Mouse (Mus musculus): ENCODE results near the gene Gabrb3.

Gene Gabrb3

DNA sequence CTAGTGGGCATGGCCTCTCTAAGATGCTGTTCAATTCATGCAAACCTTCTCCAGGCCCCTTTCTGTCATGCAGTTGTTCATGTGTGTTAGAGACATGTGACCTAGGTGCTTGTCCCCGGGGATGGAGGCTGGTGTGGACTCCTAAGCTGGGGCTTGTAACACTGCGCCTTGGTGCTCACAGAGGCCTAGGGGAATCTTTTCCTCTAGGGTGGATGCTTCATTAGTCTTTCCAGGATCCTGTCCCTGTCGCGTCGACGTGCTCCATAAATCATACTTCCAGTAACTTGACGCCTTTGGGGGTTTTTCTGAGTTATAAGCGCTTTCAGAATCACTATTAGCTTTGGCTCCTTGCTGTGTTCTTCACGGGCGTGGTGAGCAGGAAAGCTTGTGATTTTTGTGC is 113.2 kb downstream of the Gabrb3 start:
- DNase-seq (ENCODE audit: low spot score) = no peak

DNA sequence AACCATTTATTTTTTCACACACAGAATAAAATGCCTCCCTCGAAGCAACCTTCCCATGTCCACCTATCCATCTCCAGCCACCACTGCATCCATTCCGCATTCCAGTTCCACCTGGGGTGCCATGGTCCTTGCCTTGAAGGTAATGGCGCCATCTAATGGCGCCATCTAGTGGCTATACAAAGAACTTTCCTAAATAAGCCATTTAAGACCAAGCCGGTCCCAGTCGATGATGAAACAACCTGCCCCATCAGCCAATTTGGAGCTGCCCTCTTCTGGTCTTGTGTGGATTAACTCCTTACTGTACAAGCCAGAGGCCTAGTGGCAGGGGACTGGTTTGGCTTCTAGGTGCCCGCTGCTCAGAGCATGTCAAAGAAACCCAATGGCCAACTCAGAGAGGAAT is 119.1 kb downstream of the Gabrb3 start:
- DNase-seq (ENCODE audit: low spot score) = peak; percentile 29

DNA sequence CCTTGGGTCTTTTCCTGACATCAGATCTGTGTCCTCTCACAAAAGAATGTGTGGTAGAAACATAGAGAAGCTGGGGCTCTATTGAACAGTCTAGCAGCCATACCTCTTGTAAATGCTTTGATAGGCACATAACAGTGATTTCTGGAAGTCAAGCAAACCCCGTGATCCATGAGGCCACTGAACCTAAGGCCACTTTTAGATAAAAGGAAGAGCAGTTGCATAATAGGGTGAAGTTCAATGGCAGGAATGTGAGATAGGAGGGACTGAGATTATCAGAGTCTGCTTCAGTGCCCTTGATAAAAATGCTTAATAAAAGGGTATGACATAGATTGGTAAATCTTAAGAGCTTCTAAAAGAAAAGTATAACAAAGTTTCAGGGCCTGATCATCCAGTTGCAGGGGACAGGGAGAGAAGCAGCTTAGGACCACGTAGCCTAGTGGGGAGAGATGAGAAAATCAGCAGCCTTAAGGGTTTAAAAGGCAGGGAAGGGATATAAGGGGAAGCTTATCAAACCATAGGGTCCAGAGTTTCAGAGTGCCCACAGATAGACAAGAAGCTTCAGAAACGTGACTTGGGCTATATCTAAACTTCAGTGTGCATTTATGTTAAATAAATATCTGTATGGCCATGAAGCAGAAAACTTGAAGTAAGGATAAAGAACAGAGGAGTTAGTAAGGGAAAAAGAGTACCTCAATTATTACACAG is 141.4 kb downstream of the Gabrb3 start:
- DNase-seq (ENCODE audit: low spot score) = no peak

DNA sequence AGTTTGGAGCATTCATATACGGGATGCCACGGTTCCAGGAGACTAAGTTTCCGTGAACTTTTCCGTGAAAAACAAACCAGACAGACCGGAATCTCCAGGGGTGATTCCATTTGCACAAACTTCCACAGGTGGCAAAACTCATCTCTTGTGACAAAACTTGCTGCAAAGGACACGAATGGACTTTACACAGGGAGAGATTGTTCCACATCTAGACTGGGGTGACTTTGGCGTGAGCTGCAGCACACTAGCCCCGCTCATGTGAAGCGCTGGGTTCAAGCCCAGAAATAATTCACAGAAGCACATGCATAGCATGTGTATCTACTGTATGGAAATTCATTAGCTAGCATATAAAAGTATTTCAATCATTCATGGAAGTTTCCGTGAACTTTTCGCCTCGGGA is 144.9 kb downstream of the Gabrb3 start:
- no peak for DNase-seq (ENCODE audit: low spot score)

DNA sequence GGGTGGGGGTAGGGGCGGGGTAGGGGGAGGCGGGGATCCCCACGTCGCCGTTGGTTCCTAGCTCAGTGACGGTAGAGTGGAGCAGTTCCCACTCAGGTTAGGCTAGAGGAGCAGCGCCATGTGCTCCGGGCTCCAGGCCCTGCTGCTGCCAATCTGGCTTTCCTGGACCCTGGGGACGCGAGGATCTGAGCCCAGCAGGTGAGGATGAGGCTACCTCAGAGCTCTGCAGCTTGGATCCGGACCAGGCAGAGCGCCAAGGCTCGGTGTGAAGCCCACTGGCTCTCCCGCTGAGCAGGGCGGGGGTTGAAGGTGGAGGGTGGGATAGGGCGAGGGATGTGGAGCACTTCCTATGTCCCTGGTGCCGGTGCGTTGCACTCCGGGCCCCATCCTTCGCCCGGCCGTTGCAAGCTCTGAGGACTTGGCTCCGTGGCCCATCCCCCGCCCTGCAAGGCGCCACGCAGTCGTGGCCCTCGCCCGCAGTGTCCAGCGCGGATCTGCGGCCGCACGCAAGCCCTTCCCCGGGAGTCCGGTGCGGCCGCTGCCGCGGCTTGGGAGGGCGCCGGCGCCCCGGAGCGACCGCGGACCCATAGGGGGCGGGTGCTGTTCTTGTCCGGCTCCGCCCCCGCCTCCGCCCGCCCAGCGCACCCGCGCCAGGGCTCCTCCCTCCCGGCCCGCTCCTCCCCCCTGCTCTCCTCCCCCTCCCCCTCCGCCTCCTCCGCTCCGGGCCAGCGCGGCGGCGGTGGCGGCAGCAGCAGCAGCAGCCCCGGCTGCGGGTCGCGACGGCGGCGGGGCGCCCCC is 171.2 kb downstream of the Gabrb3 start:
- DNase-seq (ENCODE audit: low spot score) = peak; percentile 78

DNA sequence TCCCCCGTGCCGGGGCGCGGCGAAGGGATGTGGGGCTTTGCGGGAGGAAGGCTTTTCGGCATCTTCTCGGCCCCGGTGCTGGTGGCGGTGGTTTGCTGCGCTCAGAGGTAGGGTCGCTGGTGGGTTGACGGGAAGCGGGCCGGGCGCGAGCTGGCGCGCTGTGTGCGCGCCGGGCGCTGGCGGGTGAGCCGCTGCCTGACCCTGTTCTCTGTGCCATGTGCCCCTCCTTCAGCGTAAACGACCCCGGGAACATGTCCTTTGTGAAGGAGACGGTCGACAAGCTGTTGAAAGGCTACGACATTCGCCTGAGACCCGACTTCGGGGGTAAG is 171.7 kb downstream of the Gabrb3 start:
- no peak for DNase-seq (ENCODE audit: low spot score)

DNA sequence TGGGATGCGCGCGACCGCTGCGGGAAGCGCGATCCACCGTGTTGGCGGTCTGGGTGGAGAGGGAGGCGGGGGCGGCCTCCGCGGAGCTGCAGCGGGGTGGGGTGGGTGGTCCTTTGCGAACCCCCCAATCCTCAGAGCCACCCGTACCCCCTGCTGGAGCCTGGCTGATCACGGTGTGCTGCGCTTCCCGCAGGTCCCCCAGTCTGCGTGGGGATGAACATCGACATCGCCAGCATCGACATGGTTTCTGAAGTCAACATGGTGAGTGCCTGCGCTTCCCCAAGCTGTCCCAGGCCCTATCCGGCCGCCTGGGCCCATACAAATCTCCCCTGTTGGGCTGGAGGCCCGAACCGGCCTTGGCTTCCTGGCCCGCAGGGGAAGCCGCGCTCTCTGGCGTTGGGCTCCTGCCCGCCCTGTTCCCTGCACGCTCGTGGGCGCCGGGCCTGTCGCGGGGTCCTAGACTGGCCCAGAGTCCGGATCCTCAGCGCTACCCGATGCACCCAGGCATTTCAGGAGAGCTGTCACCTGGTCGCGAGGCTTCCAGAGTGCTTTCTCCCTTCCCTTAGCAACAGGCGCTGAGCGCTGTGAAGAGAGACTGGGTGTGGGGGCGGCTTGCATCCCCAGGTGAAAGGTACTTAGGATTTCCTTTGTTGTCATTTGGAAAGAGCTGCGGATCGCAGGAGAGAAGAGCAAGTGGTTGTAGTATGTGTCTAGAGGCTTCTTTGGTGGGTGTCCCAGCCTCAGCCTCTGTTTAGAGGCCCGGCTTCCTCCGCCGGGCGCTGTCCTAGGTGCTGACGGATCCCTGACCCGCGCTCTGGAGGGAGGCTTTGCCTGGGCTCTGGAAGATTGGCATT is 172.3 kb downstream of the Gabrb3 start:
- DNase-seq (ENCODE audit: low spot score) = peak; percentile 72

DNA sequence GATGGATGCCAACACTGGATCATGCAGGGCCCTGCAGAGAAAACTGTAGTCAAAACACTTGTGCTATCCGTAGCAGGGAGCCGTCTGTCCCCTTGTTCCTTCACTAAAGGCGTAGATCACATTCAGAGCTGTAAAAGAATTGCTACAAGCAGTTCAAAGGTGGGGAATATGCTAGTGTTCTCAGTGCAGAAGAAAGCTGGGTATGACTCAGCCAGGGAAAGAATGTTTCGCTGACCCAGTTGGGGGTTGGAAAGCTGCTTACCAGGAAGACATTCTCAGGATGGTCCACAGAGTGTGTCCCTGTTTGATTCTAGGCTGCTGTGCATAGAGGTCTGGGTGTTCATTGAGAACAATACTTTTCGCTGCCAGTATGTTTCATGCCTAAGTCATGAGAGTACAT is 177.8 kb downstream of the Gabrb3 start:
- no peak for DNase-seq (ENCODE audit: low spot score)

DNA sequence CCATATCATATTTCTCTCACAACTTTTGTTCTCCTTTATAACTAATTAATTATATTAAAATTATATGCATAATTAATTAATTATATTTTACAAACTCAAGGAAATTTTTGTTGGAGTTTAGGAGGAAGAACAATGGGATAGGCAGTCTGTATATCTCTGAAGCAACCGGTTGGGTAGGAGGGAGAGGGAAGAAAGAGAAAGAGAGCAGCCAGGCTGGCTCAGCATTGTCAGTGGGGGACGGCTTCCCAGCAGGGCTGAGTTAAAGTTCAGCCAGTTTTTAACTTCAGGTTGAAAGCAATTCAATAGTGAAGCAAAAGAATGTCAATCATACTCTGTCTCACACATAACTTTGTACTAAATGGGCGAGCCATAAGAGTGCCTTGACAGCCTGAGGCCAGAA is 199.2 kb downstream of the Gabrb3 start:
- no peak for DNase-seq (ENCODE audit: low spot score)

DNA sequence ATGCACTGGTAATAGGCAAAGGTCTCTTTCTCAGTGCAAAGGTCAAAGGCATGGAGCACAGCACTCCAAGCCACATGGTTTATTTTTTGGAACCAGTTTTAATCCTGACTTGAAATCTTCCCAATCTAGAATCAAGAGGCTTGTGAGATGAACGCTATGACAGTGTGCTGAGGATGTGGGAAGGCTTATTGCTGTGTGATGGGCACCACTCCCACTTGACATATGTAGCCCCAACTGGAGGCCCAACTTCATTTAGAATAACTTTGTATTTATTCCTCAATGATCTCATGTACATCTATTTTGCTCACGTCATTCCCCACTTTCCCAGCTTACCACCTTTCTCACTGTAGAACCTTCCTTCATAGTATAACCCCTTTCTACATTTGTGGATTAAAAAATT is 200.5 kb downstream of the Gabrb3 start:
- DNase-seq (ENCODE audit: low spot score) = no peak

DNA sequence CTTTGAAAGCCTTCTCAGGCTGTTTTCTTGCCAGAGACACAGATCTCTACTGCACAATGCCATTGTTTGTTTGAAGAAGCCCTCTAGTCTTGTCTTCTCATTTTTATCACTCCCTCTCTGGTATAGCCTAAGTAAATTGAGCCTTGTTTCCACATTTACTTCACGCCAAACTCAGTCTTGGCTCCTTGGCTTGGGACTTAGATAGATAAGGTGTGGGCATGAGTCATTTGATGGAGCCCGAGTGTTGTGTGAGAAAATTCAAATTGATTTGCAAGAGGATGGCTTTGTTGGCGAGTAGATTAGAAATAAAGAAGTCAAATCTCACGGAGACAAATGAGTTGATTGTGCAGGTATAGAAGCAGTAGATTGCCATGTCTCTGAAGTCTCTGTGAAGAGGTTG is 204.2 kb downstream of the Gabrb3 start:
- no peak for DNase-seq (ENCODE audit: low spot score)

DNA sequence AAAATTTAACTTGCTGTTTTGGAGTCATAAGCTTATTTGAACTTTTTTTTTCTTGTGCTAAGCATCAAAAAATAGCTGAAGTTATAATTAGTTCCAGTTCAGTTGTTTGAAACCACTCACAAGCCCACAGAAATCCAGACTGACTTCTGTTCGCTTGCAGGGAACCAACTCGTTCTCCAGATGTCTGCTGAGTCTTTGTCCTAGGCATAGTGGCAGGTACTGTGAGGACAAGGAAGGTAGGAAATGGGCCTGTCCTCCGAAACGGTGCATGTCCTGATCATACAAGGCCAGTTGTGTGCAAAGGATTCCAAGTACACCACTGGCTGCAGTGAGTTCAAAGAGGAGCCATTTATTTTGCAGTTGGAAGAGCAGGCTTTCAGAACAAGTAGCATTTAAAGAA is 215.5 kb downstream of the Gabrb3 start:
- no peak for DNase-seq (ENCODE audit: low spot score)

DNA sequence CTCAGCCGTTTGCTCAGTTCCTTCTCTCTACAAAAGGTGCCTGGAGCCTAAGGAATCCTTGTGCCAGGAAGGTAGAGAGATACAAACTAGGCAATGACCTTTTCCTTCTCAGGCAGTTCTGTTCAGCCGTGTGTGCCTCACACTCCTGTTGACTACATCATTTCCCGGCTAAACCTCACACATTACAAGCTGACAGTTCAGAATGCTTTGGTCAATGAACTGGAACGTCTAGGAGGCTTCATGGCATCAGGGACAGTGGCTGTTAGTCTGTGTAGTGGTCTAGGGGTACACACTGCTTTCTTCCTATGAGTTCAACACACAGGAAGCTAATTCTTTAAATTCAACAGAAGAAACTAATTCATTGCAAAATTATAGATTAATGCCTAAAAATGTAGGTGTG is 216.2 kb downstream of the Gabrb3 start:
- peak; percentile 11 for DNase-seq (ENCODE audit: low spot score)

DNA sequence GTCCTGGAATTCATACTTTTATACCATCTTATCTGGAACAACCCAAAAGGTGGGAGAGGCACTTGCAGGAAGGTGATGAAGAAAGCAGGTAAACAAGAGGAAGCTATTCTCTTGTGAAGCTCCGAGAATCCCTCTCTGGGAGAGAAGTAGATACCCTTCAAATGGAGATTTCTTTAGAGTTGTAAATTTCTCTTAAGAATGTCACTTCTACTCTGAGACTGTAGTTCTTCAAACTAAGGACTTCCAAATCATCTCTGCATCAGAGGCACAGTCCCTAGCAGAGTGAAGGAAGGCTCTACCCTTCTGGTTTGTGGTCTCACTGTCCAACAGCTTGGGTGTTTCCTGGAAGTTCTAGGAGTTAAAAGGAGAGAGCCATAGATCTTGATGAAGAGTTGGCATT is 221.3 kb downstream of the Gabrb3 start:
- DNase-seq (ENCODE audit: low spot score) = no peak

DNA sequence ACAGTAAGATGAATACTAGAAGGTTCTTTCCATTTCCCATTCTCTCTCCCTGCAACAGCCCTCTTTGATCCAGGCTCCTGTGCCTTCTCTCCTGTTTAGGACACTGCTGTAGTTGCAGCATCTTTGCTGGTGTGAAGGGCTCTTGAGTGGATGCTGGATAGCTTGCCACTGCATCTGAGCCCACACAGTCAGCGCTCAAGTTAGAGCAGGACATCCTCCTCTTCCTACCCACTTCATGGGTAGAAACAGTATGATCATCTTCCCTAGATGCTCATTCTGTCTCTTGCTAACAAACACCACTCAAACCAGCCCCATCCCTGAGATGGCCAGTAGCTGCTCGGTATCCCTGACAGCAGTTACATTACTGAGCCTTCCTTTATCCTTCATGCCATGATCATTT is 227.9 kb downstream of the Gabrb3 start:
- DNase-seq (ENCODE audit: low spot score) = no peak

DNA sequence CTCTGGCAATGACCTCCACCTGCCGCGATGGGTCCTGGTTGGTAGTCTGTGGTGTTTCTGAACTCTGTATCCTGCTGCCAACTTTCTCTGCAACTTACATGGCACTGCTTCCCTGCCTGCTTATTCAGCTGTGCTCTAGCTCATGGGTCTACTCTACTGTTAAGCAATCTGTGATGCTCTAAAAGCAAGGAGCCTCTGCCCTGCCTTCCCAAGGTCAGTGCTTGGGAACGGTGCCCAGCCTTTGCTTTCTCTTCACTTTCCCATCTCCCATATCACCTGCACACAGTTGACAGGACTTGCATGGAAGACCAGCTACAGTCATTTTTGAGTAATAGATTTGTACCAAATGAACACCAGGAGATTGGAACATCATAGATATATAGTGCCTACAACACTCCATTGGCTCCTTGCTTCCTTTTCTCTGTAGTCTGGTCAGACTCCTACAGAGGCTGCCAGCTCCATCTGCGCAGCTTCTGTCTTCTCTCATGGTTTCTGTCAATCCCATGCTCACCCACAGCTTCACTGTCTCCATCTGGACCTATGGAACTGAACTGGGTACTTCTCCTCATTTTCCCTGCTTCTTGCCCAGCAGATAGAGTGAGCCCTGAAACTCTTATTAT is 228.8 kb downstream of the Gabrb3 start:
- DNase-seq (ENCODE audit: low spot score) = no peak

DNA sequence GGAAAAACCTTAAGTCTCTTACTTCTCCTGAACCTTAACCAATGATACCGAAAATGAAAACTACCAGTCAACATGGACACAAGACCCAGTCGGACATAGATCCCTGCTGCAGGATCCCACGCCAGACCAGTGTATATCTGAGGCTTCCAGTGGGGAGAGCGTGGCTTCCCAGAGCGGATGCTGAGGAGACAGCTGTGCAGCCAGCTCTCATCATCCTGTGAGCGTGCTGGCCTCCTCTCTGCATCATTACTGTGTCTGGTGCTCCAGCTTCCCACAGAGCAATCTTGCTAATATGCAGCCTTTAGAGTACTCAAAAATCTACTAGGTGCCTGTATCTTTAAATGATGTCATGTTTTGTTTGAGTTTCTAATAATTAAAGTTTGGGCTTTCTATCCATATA is 257.9 kb downstream of the Gabrb3 start:
- no peak for DNase-seq (ENCODE audit: low spot score)

DNA sequence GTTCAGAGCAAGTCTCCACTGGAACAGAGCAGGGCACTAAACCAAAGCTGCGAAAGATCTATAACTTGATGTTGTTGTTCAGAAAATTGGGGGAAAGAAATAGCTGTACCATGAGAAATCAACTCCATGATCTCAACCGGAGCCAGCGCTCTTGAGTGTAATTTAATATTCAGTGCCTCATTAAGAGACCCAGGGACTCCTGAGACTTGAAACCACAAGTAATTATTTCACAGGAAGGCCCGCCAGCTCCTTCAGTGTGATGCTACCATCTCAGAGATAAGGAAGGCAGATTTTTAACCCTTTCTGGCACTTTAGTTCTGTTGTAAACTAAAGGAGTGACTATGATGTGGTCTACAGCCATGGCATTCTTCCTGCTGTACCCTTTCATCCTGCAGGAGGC is 270.3 kb downstream of the Gabrb3 start:
- DNase-seq (ENCODE audit: low spot score) = no peak

DNA sequence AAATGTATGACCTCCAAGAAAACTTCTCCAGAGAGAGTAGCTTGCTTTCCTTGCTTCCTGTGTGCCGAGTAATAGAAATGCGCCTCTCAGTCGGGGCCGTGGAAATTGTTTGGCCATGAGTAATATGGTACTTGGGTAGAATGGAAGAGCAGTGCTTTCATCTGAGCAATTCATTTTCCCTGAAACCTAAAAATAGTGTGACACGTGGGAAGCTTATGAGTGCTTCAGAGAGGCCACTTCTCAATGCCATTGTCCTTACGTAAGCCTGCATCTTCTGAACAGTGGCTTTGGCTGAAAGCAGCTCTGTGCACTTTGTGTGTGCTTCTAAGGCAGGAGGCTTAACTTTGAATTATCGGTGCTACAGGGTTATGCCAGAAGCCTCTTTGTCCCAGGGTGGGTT is 280.9 kb downstream of the Gabrb3 start:
- no peak for DNase-seq (ENCODE audit: low spot score)

DNA sequence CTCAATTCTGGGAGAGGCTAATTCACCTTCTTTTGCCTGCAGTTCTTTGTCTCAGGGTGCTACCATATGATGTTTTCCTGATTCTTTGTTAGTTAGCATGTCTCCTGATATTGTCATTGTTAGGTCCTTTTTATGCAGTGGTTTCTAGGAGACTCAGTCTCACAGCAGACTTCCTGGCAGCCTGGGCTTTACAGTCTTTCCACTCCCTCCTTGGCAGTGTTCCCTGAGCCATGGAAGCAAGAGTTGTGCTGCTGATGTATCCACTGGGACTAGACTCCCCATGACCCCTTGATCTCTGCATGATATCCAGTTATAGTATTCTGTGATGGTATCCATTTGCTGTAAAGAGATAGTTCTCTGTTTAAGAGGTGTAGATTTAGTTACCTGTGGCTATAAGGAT is 281.6 kb downstream of the Gabrb3 start:
- no peak for DNase-seq (ENCODE audit: low spot score)

DNA sequence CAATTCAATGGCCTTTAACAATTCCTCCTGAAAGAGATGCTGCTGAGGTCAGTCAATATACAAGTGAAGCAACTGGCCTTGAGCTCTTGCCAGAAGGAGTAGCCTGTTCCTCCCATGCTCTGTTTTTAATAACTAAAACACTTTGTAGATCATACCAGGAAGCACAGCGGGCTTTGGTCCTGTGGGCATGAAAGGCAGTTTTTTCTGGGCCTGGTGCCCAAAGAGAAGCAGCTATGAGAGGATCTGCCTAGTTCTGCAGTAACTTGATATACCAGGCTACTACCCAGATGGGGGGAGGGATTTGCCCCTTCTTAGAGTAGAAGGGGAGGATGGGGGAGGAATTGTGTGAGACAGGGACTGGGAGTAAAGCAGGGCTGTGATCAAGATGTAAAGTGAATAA is 284.1 kb downstream of the Gabrb3 start:
- DNase-seq (ENCODE audit: low spot score) = no peak

DNA sequence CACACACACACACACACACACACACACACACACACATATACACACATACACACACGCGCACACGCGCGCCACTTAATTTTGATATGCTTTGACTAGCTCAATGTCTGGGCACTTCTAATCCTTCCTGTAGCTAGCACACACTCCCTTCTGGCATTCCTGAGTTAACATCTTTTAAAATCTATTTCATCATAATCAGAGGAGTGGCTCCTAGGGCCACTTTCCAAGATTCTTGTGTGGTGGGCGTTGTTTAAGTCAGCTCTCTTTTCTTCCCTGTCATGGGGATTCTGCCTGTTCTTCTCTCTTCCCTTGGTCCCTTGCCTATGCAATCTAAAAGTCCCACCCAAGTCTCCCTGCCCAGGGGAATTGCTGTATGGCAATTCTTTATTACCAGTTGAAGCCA is 286.6 kb downstream of the Gabrb3 start:
- DNase-seq (ENCODE audit: low spot score) = no peak

Measured in embryo, embryonic 10 days (tissue).